Mouse (Mus musculus) inflammation-experienced regulatory T-cells (primary cell): ENCODE data around the gene Pcnx3. TPM values are rescaled to one million over a fixed set of nuclear protein-coding genes. Genes with fewer than 3 reads are reported as not detected.

Source experiments
- polyA plus RNA-seq, 2 experiments: library from polyadenylated mRNA; unstranded; fragments of 100-300 nt; shearing (Covaris generic); gene quantifications; one replicate each; pipeline ENCODE4 v1.2.1; 2017

Gene Pcnx3
- polyA plus RNA-seq, result 10 to 100 TPM; 44.8 to 55.5 TPM

DNA sequence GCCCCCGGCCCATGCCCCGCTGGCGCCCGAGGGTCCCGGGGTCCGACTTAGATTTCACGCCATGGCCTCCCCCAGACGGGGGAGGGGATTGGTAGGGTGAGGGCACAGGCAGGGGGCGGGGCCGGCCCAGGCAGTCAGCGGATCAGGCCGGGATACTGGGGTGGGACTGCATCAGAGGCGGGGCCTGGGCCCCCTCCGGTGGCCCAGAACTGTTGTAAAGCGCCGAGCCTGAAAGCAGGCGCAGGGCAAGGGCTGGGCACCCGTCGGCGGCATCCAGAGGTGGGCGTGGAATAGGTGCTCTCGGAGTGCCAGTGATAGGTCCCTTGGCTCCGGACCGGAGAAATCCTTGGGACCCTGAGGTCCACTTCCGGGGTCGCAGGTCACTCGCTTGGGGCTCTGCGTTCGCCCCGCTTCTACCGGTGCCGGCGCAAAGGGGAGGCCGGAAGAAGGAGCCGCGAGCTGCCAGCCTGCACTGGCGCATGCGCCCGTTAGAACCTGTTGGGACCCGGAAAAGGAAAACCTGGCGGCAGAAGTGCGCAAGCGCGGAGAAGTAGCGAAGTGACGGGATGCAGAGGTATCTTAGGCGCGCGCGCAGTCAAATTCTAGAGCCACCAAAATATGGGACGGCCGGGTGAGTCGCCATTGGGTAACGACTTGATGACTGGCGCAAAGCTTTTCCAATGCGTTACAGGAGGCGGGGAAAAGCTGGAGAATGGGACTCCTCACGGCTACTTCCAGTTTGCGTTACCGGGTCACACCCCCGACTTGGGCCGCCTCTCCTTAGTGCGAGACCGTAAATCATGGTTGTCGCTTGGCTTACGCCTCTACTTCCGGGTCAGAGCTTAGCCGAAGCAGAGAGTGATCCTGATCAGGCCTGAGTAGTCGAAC lies at the start of gene Pcnx3, which contains the start of gene Map3k11:
Gene Pcnx3, minus strand, starts transcription at position 709 of the 888 bp plus-strand sequence.
Gene Map3k11, plus strand, starts transcription at position 543 of the 888 bp plus-strand sequence.

DNA sequence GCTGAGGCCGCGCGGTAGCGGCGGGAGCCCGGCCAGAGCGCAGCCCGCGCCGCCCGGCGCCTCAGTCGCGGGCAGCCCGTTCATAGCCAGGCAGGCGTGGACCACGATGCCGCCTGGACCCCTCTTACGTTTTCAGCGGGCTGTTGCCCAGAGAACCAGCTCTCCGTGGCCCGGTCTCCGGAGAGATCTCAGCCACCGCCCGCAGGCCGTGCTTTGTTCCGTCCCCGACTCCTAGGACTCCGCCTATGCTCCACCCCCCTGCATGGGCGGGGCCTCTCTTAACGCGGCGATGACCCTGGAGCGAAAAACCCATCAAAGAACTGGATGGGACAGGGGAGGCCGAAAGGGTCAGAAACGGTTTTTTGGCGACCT lies 40.7 kb upstream of the Pcnx3 start, which contains the start of gene Fam89b:
Gene Fam89b, minus strand, starts transcription at position 210 of the 372 bp plus-strand sequence.

DNA sequence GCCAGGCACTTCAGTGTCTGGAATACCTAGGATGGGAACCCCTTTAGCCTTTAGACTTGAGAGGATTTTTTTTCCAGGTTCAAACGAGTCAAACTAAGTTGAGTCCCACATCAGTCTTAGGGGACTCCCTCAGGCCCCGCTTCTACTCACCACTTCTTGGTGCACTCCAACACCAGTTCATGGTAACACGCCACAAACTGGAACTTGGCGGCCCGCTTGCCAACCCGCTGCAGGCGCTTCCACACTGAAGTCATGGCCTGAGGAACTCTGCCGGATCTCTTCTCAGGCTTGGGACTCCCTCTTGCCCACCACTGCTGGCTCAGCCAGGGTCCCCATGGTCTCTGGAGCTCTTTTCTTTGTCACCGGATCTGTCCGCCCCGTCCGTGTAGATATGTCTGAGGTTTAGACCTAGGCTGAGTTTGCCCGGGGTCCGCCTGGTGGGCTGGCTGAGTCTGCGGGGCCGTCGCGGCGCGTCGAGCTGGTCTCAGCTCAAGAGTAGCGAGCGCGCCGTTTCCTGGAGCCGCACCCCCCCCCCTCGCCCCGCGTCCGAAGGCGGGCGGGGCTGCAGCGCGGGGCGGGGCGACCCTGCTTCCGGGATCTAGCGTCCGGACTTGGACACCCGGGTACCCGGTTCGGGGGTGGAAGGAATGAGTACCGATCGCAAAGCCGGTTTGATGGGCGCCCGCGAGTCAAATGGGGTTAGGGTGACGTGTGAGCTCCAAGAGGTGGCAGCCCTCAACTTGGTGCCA lies 37.2 kb upstream of the Pcnx3 start, which contains the start of gene Ehbp1l1:
Gene Ehbp1l1, minus strand, starts transcription at position 551 of the 749 bp plus-strand sequence.

DNA sequence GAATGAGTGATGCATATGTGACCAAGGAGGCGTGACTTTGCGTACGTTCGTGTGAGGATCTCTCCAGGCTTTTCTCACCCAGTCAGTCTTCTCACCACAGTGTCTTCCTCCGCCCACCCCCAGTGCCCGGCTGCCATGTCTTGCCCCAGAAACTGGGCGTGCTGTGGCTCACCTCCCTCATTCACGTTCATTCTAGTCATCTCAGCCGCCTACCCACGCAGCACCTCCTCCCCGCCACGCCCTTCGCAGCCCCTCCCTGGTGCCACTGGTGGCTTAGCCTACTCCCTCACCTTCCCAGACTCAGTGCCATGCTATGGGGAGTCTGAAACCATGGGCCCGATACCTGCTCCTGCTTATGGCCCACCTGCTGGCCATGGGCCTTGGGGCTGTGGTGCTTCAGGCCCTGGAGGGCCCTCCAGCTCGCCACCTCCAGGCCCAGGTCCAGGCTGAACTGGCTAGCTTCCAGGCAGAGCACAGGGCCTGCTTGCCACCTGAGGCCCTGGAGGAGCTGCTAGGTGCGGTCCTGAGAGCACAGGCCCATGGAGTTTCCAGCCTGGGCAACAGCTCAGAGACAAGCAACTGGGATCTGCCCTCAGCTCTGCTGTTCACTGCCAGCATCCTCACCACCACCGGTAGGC lies 15.6 kb upstream of the Pcnx3 start, which contains the start of gene Kcnk7:
Gene Kcnk7, plus strand, starts transcription at position 205 of the 638 bp plus-strand sequence.

DNA sequence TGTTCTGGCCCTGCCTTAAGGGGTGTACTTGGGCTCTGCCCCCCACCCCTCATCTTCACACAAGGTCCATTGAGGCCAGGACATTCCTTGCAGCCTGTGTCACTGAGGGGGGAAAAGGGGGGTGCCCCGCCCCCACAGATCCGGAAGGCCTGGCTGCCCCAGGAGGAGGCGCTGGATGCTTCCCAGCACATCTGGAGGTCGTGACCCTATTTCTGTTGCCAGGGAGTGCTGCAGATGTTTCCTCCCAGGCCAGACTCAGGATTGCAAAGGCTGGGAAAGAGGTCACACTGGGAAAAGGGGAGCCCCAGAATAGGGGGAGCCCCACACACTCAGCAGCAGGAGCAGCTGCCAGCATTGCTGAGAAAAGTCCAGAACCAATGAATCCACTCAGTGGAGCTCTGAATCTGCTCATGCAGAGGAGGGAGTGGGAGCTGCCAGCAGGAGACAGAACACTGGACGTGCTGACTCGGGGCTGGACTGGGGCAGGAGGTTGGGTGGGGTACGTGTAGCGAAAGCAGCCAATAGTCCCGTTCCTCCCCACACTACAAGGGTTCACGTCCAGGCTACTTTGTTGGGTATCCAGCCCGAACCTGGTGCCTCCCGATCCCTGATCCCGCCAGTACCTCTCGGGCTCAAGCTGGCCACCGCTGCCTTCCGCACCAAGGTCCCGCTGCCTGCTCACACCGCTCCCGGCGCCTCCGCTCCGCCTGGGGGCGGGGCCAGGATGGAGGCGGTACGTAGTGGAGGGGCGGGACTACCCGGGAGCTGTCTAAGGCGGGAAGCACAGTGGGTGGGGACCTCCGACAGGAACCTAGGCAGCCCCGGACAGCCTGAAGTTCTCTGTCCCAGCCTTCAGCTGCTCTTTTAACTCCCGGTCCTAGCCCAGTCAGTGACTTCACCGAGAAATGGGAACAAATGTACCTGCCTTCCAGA lies 25.5 kb downstream of the Pcnx3 start, which contains the start of gene Sipa1:
Gene Sipa1, minus strand, starts transcription at position 727 of the 933 bp plus-strand sequence.

DNA sequence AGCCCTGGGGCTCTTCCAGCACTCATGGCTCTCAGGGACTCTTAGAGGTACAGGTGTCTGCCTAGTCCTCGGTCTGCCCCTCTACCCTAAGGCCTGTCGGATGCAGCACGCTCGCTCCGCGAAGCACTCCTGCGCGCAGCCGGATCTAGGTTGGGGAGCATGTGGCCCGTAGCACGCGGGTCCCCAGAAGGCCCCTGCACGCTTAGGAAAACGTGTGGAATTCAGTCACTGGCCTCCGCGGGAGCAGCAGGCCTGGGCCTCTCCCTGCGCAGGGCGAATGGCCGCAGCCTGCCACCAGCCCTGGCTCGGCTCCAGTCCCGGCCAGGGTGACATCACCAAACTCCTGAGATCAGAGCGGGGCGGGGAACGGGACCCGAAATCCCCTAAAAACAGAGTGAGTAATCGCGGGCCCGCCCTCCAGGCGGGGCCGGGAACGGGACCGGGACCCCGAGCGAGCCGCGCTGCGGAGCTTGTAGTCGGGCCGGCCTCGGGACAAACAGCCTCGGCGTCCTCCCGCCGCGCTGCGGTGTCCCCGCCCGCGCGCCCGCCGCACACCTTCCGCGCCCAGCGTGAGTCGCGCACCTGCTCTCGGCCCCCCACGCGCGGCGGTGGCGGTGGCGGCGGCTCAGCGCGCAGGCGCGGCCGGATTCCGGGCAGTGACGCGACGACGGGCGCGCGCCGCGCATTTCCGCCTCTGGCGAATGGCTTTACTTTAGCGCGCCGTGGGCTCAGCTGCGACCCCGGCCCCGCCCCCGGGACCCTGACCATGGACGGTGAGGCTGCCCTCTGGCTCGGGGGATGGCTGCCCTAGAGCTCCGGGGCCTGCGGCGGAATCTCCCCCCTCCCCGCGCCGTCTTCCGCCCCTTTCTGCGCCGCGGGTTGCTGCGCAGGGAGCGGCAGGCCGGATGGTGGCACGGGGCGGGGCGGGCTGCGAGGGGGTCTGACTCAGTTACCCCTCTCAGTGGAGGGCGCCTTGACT lies 51.4 kb downstream of the Pcnx3 start, which contains the start of gene Rela:
Gene Rela, plus strand, starts transcription at position 415 of the 979 bp plus-strand sequence.

Other genes starting within 250 kb of the Pcnx3 start
- gene Fosl1, start 241.4 kb downstream of the Pcnx3 start, polyA plus RNA-seq, result 1 to 10 TPM in 1 of 2 experiments, not detected in 1; 2.1 TPM
- gene Ccdc85b, start 231.0 kb downstream of the Pcnx3 start, polyA plus RNA-seq, result 10 to 100 TPM; 11.6 to 13.7 TPM
- gene Fibp, start 228.3 kb downstream of the Pcnx3 start, polyA plus RNA-seq, result 100 to 1,000 TPM; 133 to 135 TPM
- gene Ctsw, start 220.4 kb downstream of the Pcnx3 start, polyA plus RNA-seq, result 100 to 1,000 TPM; 127 to 211 TPM
- 1 to 10 TPM; 1.1 to 2.2 TPM for gene Efemp2, start 215.0 kb downstream of the Pcnx3 start, polyA plus RNA-seq
- gene Mus81, start 200.5 kb downstream of the Pcnx3 start, polyA plus RNA-seq, result 10 to 100 TPM; 57.6 to 65.5 TPM
- gene Cfl1, start 198.5 kb downstream of the Pcnx3 start, polyA plus RNA-seq, result 1,000 to 10,000 TPM; 3,119 to 3,710 TPM
- under 1 TPM; 0.25 to 0.28 TPM for gene 1700020D05Rik, start 185.1 kb downstream of the Pcnx3 start, polyA plus RNA-seq
- 10 to 100 TPM; 17.2 to 20.0 TPM for gene Snx32, start 178.4 kb downstream of the Pcnx3 start, polyA plus RNA-seq
- gene Ovol1, start 128.3 kb downstream of the Pcnx3 start, polyA plus RNA-seq, result 1 to 10 TPM in 1 of 2 experiments, under 1 TPM in 1; 0.20 to 4.2 TPM
- 10 to 100 TPM; 16.0 to 19.1 TPM for gene Ap5b1, start 120.9 kb downstream of the Pcnx3 start, polyA plus RNA-seq
- gene Rnaseh2c, start 87.0 kb downstream of the Pcnx3 start, polyA plus RNA-seq, result 100 to 1,000 TPM; 142 to 162 TPM
- 10 to 100 TPM; 45.4 to 62.9 TPM for gene Kat5, start 78.7 kb downstream of the Pcnx3 start, polyA plus RNA-seq
- 100 to 1,000 TPM; 169 to 173 TPM for gene Rela, start 51.4 kb downstream of the Pcnx3 start, polyA plus RNA-seq
- gene Sipa1, start 25.2 kb downstream of the Pcnx3 start, polyA plus RNA-seq, result 100 to 1,000 TPM; 213 to 259 TPM
- gene Map3k11, start 166 bp downstream of the Pcnx3 start, polyA plus RNA-seq, result 10 to 100 TPM; 65.0 to 66.0 TPM
- 1 to 10 TPM; 1.9 to 6.6 TPM for gene Kcnk7, start 15.5 kb upstream of the Pcnx3 start, polyA plus RNA-seq
- gene Ehbp1l1, start 37.4 kb upstream of the Pcnx3 start, polyA plus RNA-seq, result 10 to 100 TPM; 45.5 to 55.4 TPM
- gene Fam89b, start 40.7 kb upstream of the Pcnx3 start, polyA plus RNA-seq, result 100 to 1,000 TPM in 1 of 2 experiments, 10 to 100 TPM in 1; 97.2 to 103 TPM
- gene Ltbp3, start 52.0 kb upstream of the Pcnx3 start, polyA plus RNA-seq, result under 1 TPM; 0.40 to 0.59 TPM
- gene Scyl1, start 82.5 kb upstream of the Pcnx3 start, polyA plus RNA-seq, result 10 to 100 TPM; 73.9 to 91.5 TPM
- gene Frmd8, start 186.4 kb upstream of the Pcnx3 start, polyA plus RNA-seq, result 100 to 1,000 TPM; 223 to 264 TPM
- gene Slc25a45, start 188.9 kb upstream of the Pcnx3 start, polyA plus RNA-seq, result 10 to 100 TPM; 38.8 to 42.3 TPM
- gene Tigd3, start 205.2 kb upstream of the Pcnx3 start, polyA plus RNA-seq, result 1 to 10 TPM in 1 of 2 experiments, under 1 TPM in 1; 0.66 to 1.5 TPM
- gene Dpf2, start 224.1 kb upstream of the Pcnx3 start, polyA plus RNA-seq, result 100 to 1,000 TPM; 161 to 208 TPM
- gene Cdc42ep2, start 235.9 kb upstream of the Pcnx3 start, polyA plus RNA-seq, result 1 to 10 TPM in 1 of 2 experiments, under 1 TPM in 1; 0.46 to 1.6 TPM